Mouse (Mus musculus) naive thymus-derived CD4-positive, alpha-beta T cell, adult 5 months (primary cell): ENCODE results near the gene Naip1. TPM values are rescaled to one million over a fixed set of nuclear protein-coding genes. Genes with fewer than 3 reads are reported as not detected.

ENCODE experiments used
- polyA plus RNA-seq: library from polyadenylated mRNA; unstranded; fragments of 100-300 nt; shearing (Covaris generic); gene quantifications from one replicate; pipeline ENCODE4 v1.2.1, GENCODE M21; 2017

Naip1 gene
- not detected for polyA plus RNA-seq

DNA sequence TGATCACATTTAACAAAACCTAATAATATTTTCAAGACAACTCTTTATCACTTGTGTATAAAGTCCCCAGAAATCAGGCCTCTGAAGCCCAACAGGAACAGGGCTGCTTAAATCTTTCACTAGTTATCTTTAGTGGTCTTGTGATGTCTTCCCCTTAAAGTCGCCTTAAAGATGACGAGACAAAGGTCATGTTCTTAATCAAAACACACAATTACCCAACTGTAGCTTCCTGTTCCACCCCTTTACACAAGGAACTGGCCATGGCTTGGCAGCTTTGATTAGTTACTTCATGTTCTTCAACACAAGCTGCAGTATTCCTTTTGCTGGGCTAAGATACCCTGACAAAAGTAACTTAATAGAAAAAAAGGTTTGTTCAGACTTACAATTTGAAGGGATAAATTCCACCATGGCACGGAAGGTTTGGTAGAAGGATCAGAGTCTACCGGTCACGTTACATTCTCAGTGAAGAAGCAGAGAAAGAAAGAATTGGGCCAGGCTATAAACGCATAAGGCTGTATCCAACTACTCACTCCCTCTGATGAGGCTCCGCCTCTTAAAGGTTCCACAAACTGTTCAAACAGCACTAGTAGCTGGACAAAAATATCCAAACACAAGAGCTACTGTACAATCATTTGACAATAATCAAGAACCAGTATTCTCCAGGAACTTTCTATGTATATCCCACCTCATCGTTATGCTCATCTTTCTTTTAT, at the start of gene Naip1:
TSS of gene Naip1 (minus strand) at position 455 of the 713 bp plus-strand sequence.

DNA sequence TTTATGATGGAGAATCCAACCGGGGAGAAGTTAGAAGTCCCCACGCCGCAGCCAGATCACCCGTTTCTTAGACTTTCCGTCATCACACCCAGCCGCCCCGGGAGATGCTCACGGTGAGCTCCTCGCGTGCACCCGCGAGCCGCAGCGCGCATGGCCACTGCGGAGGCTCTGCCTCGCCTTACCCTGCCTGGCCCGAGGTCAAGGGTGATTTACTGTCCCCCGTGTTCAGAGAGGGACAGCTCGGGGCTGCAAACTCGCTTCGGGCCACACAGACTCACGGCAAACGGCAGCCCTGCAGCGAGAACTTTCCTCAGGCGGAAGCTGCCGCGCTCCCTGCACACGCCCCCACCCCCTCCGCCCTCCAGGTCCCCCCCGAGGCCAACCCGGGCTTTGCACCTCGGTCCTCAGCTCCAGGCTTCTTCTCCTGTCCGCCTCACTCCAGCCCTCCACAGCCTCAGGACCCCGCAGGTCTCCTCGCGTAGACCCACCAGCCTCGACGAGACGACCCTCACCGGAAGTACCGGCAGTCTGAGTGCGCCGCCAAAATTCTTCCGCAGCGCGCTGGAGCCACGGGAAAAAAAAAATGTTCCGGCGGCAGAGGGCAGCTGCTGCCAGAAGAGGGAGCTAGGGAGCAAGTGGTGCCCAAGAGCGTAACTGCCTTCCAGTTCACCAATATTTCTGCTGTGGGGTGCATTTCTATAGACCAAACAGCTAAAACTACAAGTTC, 39.6 kb upstream of the Naip1 start, which contains the start of gene Gtf2h2:
TSS of gene Gtf2h2 (minus strand) at position 519 of the 727 bp plus-strand sequence.

Other genes starting within 250 kb of the Naip1 start
- gene Naip5, start 206.5 kb downstream of the Naip1 start, polyA plus RNA-seq: not detected
- 0.07 TPM for gene Naip6, start 135.2 kb downstream of the Naip1 start, polyA plus RNA-seq
- gene Gtf2h2, start 39.7 kb upstream of the Naip1 start, polyA plus RNA-seq: 36.7 TPM
- gene Ocln, start 99.8 kb upstream of the Naip1 start, polyA plus RNA-seq: not detected
- 5.4 TPM for gene Marveld2, start 164.1 kb upstream of the Naip1 start, polyA plus RNA-seq
- 130 TPM for gene Ak6, start 198.1 kb upstream of the Naip1 start, polyA plus RNA-seq
- gene Rad17, start 198.2 kb upstream of the Naip1 start, polyA plus RNA-seq: 20.9 TPM
- 3.1 TPM for gene Taf9, start 198.7 kb upstream of the Naip1 start, polyA plus RNA-seq
- gene Ccdc125, start 216.8 kb upstream of the Naip1 start, polyA plus RNA-seq: 17.5 TPM